Mouse (Mus musculus): ENCODE measurements around the gene Mylpf.

Gene Mylpf

DNA sequence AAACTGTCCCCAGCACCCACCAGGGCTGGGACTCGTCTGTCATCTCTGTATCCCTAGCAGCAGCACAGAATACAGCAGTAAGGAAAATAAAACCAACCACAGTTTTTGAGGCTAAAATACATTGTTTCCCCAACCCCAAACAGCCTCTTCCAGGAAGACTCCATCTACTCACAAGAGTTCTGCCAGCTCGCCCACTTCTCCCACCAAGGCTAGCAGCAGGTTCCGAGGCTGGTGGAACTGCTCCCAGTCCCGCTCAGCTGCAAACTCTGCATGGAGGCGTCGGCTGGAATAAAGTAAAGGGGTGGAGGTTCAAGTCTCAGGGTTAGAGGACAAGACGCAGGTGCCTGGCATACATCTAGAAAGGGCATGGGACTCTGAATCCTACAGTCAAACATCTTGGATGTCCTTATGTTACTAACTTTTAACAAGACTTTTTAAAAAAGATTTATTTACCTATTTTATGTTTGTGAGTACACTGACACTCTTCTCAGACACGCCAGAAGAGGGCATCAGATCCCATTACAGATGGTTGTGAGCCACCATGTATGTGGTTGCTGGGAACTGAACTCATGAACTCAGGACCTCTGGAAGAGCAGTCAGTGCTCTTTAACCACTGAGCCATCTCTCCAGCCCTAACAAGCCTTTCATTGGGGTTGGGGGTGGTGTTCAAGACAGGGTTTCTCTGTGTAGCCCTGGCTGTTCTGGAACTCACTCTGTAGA, 50.7 kb downstream of the Mylpf start:
- no peak for DNase-seq (ENCODE audit: low read depth, low spot score)

DNA sequence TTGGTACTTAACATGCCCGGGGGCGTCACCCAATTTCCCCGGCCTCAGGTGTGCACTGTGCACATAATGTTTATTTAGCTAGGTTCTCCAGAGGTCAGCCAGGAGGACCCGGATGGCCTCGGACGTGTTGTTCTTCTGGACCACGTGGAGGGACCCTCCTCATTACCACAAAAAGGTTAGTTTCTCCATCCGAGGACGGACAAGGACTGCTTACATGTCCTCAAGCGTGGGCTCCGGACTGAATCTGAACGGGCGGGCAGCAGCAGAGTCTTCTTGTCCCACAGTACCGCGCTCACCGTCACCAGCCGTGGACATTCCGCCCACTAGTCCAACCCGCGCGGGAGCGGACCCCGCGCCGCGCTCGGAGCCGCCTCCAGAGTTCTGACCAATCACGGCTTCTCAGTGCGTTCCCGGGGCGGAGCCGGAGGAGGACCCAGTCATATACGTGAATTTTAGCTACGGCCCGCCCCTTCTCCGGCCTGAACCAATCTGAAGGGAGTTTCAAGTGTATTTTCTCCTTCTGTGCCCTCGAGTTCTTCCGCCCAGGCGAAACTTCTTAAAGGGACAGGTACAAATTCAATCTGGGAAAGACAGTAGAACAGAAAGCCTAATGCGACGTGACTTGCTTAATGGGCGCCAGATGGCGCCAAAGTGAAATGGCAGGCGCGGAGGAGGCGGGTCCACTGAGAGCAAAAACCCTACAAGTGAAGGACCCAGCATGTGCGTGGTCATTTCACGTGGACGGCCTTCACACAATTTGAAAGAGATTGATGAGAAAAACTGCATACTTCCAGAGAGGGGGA, 51.8 kb downstream of the Mylpf start, which contains the start of gene Dctpp1:
TSS of gene Dctpp1 (minus strand) at position 401 of the 803 bp plus-strand sequence.
- DNase-seq (ENCODE audit: low read depth, low spot score) = peak; percentile 99

- no peak for DNase-seq (ENCODE audit: low read depth, low spot score)
Measured at GRCm38 (mm10) chr7:127262218-127262961, 53.7 kb downstream of the Mylpf start.

DNA sequence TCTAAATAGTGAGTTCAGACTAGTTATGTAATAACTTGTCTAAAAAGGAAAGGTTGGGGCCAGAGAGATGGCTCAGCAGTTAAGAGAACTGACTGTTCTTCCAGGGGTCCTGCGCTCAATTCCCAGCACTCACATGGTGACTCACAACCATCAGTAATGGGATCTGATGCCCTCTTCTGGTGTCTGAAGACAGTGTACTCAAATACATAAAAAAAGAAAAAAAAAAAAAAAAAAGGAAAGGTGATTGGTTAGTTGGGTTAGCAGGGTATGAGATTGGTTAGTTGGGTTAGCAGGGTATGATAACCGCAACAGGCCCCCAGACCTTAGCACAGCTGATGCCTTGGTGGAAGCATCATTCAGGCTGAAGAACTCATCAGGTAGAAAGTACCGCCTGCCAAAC, 54.8 kb downstream of the Mylpf start:
- DNase-seq (ENCODE audit: low read depth, low spot score) = no peak

All from mesoderm, embryonic 11.5 days (tissue).